Mouse (Mus musculus) limb, embryonic 14.5 days (tissue): ENCODE measurements around the gene Celsr1. TPM values are rescaled to one million over a fixed set of nuclear protein-coding genes. Genes with fewer than 3 reads are reported as not detected.

Experiments used
- ATAC-seq: fragments of 200-750 bp; cut with Nextera tagmentation; 2 replicates; pipeline ENCODE4 v1.8.0; 2017; ENCODE audit warnings: low read depth, moderate number of reproducible peaks, moderate TSS enrichment; ENCODE audit not compliant: low FRiP score
- DNase-seq: peaks from one replicate; pipeline ENCODE4 v3.0.0-alpha.2; 2015; ENCODE audit warnings: low spot score
- H3K27ac ChIP-seq: fragments of 300-500 bp; sonication (generic); replicated peaks from 2 replicates; pipeline ENCODE4 v1.5.1; 2014; ENCODE audit warnings: low read depth, mild to moderate bottlenecking, low read length, moderate library complexity, mixed read lengths
- H3K27me3 ChIP-seq: fragments of 300-500 bp; sonication (generic); 2 replicates; pipeline ENCODE4 v1.6.1; 2014; ENCODE audit warnings: low read length, mixed read lengths; ENCODE audit not compliant: control insufficient read depth, insufficient read depth
- H3K36me3 ChIP-seq: fragments of 300-500 bp; sonication (generic); 2 replicates; pipeline ENCODE4 v1.6.1; 2014; ENCODE audit warnings: mild to moderate bottlenecking, low read length, moderate library complexity, mixed read lengths; ENCODE audit not compliant: control insufficient read depth, insufficient read depth
- H3K4me1 ChIP-seq: fragments of 300-500 bp; sonication (generic); 2 replicates; pipeline ENCODE4 v1.6.1; 2014; ENCODE audit warnings: antibody characterized with exemption, low read length, mixed read lengths; ENCODE audit not compliant: control insufficient read depth, insufficient read depth
- H3K4me2 ChIP-seq: fragments of 300-500 bp; sonication (generic); replicated peaks from 2 replicates; pipeline ENCODE4 v1.6.1; 2014; ENCODE audit warnings: low read depth, mild to moderate bottlenecking, low read length, moderate library complexity; ENCODE audit not compliant: severe bottlenecking
- H3K4me3 ChIP-seq: fragments of 300-500 bp; sonication (generic); replicated peaks from 2 replicates; pipeline ENCODE4 v1.5.1; 2014; ENCODE audit warnings: low read length
- H3K9ac ChIP-seq: fragments of 300-500 bp; sonication (generic); 2 replicates; pipeline ENCODE4 v1.6.1; 2014; ENCODE audit warnings: mild to moderate bottlenecking, low read depth, low read length, moderate library complexity; ENCODE audit not compliant: severe bottlenecking
- H3K9me3 ChIP-seq: fragments of 300-500 bp; sonication (generic); 2 replicates; pipeline ENCODE4 v1.6.1; 2016; ENCODE audit warnings: low read length; ENCODE audit not compliant: control insufficient read depth
- POLR2A ChIP-seq: fragments of 200-500 bp; IDR thresholded peaks from 2 replicates; pipeline ENCODE4 v1.8.0; 2012; ENCODE audit warnings: inconsistent platforms, mild to moderate bottlenecking, moderate library complexity, borderline replicate concordance; ENCODE audit not compliant: insufficient read depth, insufficient read length; ENCODE audit errors: extremely low read depth
- WGBS: fragments of 180-500 bp; shearing (Covaris S2); extraction: QIAGEN DNeasy Blood & Tissue Kit; methylation state at CpG from one replicate; pipeline ENCODE4 v1.1.7; 2014; 5-methylcytosine and 5-hydroxymethylcytosine counted together
- polyA plus RNA-seq, 2 experiments: library from polyadenylated mRNA; depleted of rRNA in 1 of 2; stranded (reverse) in 1 of 2; unstranded in 1 of 2; fragments of >200 nt; fragmentation: Nextera tagmentation in 1 of 2; extraction: Ambion mirVana in 1 of 2; gene quantifications; 2 replicates each; pipeline versions ENCODE4 v1.2.1 to v1.2.3; 2012 to 2014

Celsr1 gene
- polyA plus RNA-seq, 2 experiments, result 6.5 to 11.8 TPM

DNA sequence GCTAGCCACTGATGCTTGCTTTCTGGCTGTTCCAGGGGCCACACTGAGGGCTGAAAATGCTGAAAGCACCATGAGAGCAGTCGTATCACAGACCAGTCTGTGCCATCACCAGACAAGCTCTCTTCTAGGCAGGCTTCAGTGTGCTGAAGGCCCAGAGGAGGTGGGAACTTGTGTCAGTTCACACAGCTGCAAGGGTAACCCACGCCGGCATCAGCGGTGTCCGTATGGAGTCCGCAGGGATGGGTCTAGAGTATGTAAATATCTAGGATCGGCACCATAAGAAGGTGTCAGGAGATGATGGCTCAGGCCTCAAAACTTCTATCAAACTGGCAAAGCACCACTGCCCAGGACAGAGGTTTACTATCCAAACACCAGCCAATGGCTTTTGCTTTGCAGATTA lies 64.3 kb downstream of the Celsr1 start:
- H3K36me3 ChIP-seq, result no peaks in the 10 kb centered on the region
- no peak overlapping the region for H3K27ac ChIP-seq
- H3K9me3 ChIP-seq, result no peaks in the 10 kb centered on the region
- DNase-seq (no peak), ATAC-seq (no peak)
- 90% methylated on average over 7 of the region's 7 CpGs for WGBS
- no peak overlapping the region for H3K4me2 ChIP-seq
- no peaks in the 10 kb centered on the region for H3K27me3 ChIP-seq
- TF ChIP-seq POLR2A, result no peak
- H3K4me3 ChIP-seq, result no peak overlapping the region
- H3K4me1 ChIP-seq, result 0 out of 2 replicates have a peak, but pooled peaks cover 2% of the 10 kb centered on the region
- H3K9ac ChIP-seq, result no peak overlapping the region

DNA sequence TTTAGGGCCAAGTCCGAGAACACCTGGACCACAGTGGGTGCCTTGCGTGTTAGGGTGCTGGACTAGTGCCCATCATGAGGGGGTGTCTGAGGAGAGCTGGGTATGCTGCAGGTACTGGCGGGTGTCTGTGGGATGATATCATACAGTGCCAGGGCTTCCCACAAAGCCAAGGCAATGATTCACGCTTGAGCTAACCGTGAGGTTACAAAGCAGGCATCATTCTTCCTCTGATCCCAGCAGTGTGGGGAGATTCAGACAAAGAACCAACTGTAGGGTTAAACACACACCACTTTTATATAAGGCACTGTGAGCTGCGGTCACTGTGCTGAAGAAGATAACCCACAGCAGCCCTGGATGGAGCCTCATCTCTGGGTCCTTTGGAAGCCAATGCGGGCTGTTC lies 67.5 kb downstream of the Celsr1 start:
- DNase-seq (no peak), ATAC-seq (no peak)
- WGBS, result 86% methylated on average over 7 of the region's 7 CpGs
- Histone ChIP-seq H3K27ac (no peak overlapping the region), H3K4me3 (no peak overlapping the region), H3K4me2 (no peak overlapping the region), H3K9me3 (no peaks in the 10 kb centered on the region), H3K36me3 (no peaks in the 10 kb centered on the region), H3K4me1 (0 out of 2 replicates have a peak, but pooled peaks cover 2% of the 10 kb centered on the region), H3K27me3 (no peaks in the 10 kb centered on the region), H3K9ac (no peak overlapping the region)
- no peak for TF ChIP-seq POLR2A

- TF ChIP-seq POLR2A, result no peak
- H3K27ac ChIP-seq, result no peak overlapping the region
Measured at GRCm38 (mm10) chr15:85963279-85963840, 70.2 kb downstream of the Celsr1 start.

DNA sequence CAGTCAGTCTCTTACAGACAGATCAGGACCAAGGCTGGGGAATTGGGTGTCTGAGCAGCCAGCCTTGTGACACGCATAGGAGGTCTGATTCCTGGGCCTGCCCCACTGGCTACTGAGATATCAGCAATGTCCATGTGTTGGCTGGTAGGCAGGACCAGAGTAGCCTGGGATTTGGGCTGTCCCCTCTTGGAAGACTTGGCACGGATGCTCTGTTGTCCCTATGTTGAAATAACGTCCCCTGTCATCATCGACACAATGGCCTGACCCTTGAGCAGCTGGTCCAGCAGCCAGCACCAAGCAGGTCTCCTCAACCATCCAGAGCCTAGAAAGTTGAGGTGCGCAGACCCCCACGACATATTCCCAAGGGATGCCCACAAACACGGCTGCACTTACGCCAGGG lies 70.9 kb downstream of the Celsr1 start:
- no peaks in the 10 kb centered on the region; the same call in 1 of the 2 replicates for H3K36me3 ChIP-seq
- no peaks in the 10 kb centered on the region for H3K27me3 ChIP-seq
- DNase-seq (no peak), ATAC-seq (no peak)
- H3K27ac ChIP-seq, result no peak overlapping the region
- H3K4me3 ChIP-seq, result no peak overlapping the region
- no peaks in the 10 kb centered on the region for H3K4me1 ChIP-seq
- no peak overlapping the region for H3K9ac ChIP-seq
- H3K9me3 ChIP-seq, result no peaks in the 10 kb centered on the region
- 92% methylated on average over 8 of the region's 8 CpGs for WGBS
- TF ChIP-seq POLR2A, result no peak
- H3K4me2 ChIP-seq, result no peak overlapping the region

More at GRCm38 (mm10) chr15:85963279-85963840, 70.2 kb downstream of the Celsr1 start:
- Histone ChIP-seq H3K9ac (no peak overlapping the region), H3K4me1 (no peaks in the 10 kb centered on the region), H3K27me3 (no peaks in the 10 kb centered on the region), H3K36me3 (no peaks in the 10 kb centered on the region; the same call in 1 of the 2 replicates), H3K4me2 (no peak overlapping the region), H3K4me3 (no peak overlapping the region), H3K9me3 (no peaks in the 10 kb centered on the region)
- 76% methylated on average over 8 of the region's 8 CpGs for WGBS
- DNase-seq, result no peak
- ATAC-seq, result no peak

- Histone ChIP-seq H3K9me3 (no peaks in the 10 kb centered on the region), H3K9ac (no peak overlapping the region), H3K4me3 (no peak overlapping the region), H3K36me3 (no peaks in the 10 kb centered on the region; the same call in 1 of the 2 replicates), H3K27ac (no peak overlapping the region), H3K4me1 (no peaks in the 10 kb centered on the region), H3K27me3 (no peaks in the 10 kb centered on the region), H3K4me2 (no peak overlapping the region)
- ATAC-seq, result no peak
- no peak for DNase-seq
- WGBS, result 76% methylated on average over 4 of the region's 4 CpGs
- no peak for TF ChIP-seq POLR2A
Measured at GRCm38 (mm10) chr15:85961651-85962050, 71.9 kb downstream of the Celsr1 start.
